Mouse (Mus musculus) embryonic facial prominence, embryonic 11.5 days (tissue): ENCODE data around the gene Sp100. TPM values are rescaled to one million over a fixed set of nuclear protein-coding genes. Genes with fewer than 3 reads are reported as not detected.

Experiments
- ATAC-seq: fragments of 200-750 bp; cut with Nextera tagmentation; replicated peaks from 2 replicates; pipeline ENCODE4 v1.8.0; 2017; ENCODE audit warnings: low read depth; ENCODE audit not compliant: insufficient number of reproducible peaks, low FRiP score, low TSS enrichment
- DNase-seq: peaks from one replicate; pipeline ENCODE4 v3.0.0-alpha.2; 2015; ENCODE audit warnings: low spot score
- H3K27ac ChIP-seq: fragments of 300-500 bp; sonication (generic); replicated peaks from 2 replicates; pipeline ENCODE4 v1.5.1; 2014; ENCODE audit warnings: mild to moderate bottlenecking, low read depth, low read length, control low read depth
- H3K27me3 ChIP-seq: fragments of 300-500 bp; sonication (generic); 2 replicates; pipeline ENCODE4 v1.6.1; 2014; ENCODE audit warnings: mild to moderate bottlenecking, low read length, moderate library complexity, mixed read lengths; ENCODE audit not compliant: control insufficient read depth, insufficient read depth
- H3K36me3 ChIP-seq: fragments of 300-500 bp; sonication (generic); replicated peaks from 2 replicates; pipeline ENCODE4 v1.6.1; 2014; ENCODE audit warnings: low read depth, mild to moderate bottlenecking, low read length, moderate library complexity, mixed read lengths; ENCODE audit not compliant: control insufficient read depth, insufficient read depth
- H3K4me1 ChIP-seq: fragments of 300-500 bp; sonication (generic); 2 replicates; pipeline ENCODE4 v1.6.1; 2014; ENCODE audit warnings: low read length, mixed read lengths; ENCODE audit not compliant: control insufficient read depth, insufficient read depth
- H3K4me2 ChIP-seq: fragments of 300-500 bp; sonication (generic); 2 replicates; pipeline ENCODE4 v1.6.1; 2014; ENCODE audit warnings: low read depth, mild to moderate bottlenecking, control low read depth, low read length, moderate library complexity
- H3K4me3 ChIP-seq: fragments of 300-500 bp; sonication (generic); 2 replicates; pipeline ENCODE4 v1.5.1; 2014; ENCODE audit warnings: low read depth, low read length, control low read depth
- H3K9ac ChIP-seq: fragments of 300-500 bp; sonication (generic); replicated peaks from 2 replicates; pipeline ENCODE4 v1.6.1; 2014; ENCODE audit warnings: mild to moderate bottlenecking, control low read depth, low read length
- H3K9me3 ChIP-seq: fragments of 300-500 bp; sonication (generic); replicated peaks from 2 replicates; pipeline ENCODE4 v1.6.1; 2016; ENCODE audit warnings: mild to moderate bottlenecking, low read length, inconsistent platforms, mixed read lengths; ENCODE audit not compliant: control insufficient read depth
- WGBS: fragments of 180-500 bp; shearing (Covaris S2); extraction: QIAGEN DNeasy Blood & Tissue Kit; methylation state at CpG from one replicate; pipeline ENCODE4 v1.1.7; 2014; 5-methylcytosine and 5-hydroxymethylcytosine counted together
- polyA plus RNA-seq: library from polyadenylated mRNA; unstranded; fragments of >200 nt; fragmentation: Nextera tagmentation; extraction: Ambion mirVana; gene quantifications from 2 replicates; pipeline ENCODE4 v1.2.1, GENCODE M21; 2014

The Sp100 gene
- polyA plus RNA-seq, 1 experiment from 2014 or later = 0.25 TPM

DNA sequence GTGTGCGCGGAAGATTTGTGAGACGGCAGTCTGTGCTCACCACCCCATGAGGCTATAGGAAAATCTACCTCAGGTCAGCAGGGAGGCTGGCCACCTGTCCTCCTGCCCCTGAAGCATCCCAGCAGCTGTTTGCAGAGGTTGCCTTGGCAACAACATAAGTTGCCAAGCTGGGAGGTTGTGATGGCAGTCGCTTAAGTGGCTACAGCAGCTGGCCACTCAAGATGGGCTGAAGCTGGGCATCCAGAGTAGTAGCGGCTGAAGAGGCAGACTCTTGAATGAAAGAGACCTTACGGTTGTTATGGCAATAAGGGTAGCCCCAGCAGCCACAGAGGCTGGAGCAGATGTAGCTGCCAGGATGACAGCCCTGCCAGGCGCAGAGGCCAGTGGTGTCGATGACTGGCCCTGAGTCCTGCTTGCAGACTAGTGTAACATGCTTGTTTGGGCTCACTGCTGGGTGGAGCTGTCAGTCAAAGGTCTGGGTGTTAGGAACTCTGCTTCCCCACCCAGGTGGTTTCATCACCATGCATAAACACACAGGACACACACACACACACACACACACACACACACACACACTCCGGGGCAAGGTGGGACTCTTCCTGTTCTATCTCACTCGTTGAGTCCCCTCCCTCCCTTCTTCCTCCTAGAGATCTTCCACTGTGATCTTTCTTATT lies 70.6 kb downstream of the Sp100 start:
- ATAC-seq (no peak), DNase-seq (peak; percentile 15)
- Histone ChIP-seq H3K9ac (no peak overlapping the region), H3K4me1 (no peaks in the 10 kb centered on the region), H3K4me2 (no peak overlapping the region), H3K27ac (no peak overlapping the region), H3K4me3 (no peak overlapping the region), H3K36me3 (no peaks in the 10 kb centered on the region), H3K9me3 (no peaks in the 10 kb centered on the region), H3K27me3 (no peaks in the 10 kb centered on the region)
- 73% methylated on average over 10 of the region's 10 CpGs for WGBS

DNA sequence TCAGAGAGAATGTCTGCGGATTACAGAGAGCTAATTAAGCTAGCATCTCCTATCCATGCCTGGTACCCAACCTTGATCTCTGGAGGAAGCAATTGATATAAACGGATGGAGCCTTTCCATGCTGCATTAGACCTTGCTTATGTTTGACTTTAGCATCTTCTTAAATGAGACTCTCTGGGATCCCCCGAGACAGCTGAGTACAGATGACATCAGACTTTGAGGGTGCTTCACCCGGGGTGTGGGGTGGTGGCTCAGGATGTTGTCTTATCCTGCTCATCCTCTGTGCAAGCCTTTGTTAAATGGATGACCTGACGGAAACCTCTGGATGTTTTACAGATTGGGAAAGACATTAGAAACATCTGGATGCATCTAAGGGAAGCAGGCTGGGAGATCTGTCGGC lies 80.7 kb downstream of the Sp100 start:
- Histone ChIP-seq H3K27me3 (no peaks in the 10 kb centered on the region), H3K4me1 (no peaks in the 10 kb centered on the region), H3K9ac (no peak overlapping the region), H3K9me3 (no peaks in the 10 kb centered on the region), H3K36me3 (no peaks in the 10 kb centered on the region), H3K4me2 (no peak overlapping the region), H3K27ac (no peak overlapping the region), H3K4me3 (no peak overlapping the region)
- 74% methylated on average over 6 of the region's 6 CpGs for WGBS
- DNase-seq (no peak), ATAC-seq (no peak)

DNA sequence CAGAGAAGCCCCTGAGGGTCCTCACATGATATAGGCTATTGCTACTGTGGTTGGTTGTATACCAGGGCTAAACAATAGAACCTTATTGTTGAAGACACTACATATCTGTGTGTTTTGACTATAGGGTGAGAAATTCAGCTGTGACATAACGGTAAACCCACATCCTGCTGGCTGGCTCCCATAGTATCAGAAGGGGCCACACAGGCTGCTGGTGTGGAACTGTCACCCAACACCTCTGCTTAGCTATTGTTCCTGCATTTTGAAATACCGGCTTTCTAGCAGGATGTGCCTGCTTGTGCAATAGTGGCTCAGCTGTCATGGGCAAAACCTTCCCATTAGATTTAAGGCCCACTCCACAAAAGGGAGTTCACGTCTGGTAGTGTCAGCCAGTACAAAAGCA lies 82.8 kb downstream of the Sp100 start:
- no peak for DNase-seq
- Histone ChIP-seq H3K27ac (no peak overlapping the region), H3K4me3 (no peak overlapping the region), H3K36me3 (no peaks in the 10 kb centered on the region), H3K9ac (no peak overlapping the region), H3K4me2 (no peak overlapping the region), H3K27me3 (no peaks in the 10 kb centered on the region), H3K4me1 (no peaks in the 10 kb centered on the region), H3K9me3 (no peaks in the 10 kb centered on the region)
- ATAC-seq = no peak
- 85% methylated on average over 3 of the region's 3 CpGs for WGBS

DNA sequence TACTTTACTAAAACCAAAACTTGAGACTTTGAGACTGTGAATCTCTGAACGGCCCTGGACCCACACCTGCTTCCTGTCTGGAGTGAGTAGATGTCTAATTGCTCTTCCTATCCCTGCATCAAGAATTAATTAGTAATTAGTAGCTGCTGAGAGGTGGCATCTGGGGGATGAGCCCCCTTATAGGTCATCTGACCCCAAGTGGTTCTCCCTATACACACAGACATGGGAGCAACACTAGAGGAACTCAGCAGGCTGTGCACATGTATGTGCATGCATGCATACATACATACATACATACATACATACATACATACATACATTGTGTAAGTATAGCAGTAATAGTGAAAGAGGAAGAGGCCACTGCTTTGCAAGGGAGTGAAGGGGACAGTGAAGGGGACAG lies 84.7 kb downstream of the Sp100 start:
- H3K4me3 ChIP-seq = no peak overlapping the region
- no peak overlapping the region for H3K9ac ChIP-seq
- no peaks in the 10 kb centered on the region for H3K36me3 ChIP-seq
- DNase-seq = no peak
- no peak overlapping the region for H3K4me2 ChIP-seq
- H3K9me3 ChIP-seq = no peaks in the 10 kb centered on the region
- no peak overlapping the region for H3K27ac ChIP-seq
- ATAC-seq = no peak
- H3K4me1 ChIP-seq = no peaks in the 10 kb centered on the region
- WGBS = 55% methylated on average over 1 of the region's 1 CpGs
- no peaks in the 10 kb centered on the region for H3K27me3 ChIP-seq

DNA sequence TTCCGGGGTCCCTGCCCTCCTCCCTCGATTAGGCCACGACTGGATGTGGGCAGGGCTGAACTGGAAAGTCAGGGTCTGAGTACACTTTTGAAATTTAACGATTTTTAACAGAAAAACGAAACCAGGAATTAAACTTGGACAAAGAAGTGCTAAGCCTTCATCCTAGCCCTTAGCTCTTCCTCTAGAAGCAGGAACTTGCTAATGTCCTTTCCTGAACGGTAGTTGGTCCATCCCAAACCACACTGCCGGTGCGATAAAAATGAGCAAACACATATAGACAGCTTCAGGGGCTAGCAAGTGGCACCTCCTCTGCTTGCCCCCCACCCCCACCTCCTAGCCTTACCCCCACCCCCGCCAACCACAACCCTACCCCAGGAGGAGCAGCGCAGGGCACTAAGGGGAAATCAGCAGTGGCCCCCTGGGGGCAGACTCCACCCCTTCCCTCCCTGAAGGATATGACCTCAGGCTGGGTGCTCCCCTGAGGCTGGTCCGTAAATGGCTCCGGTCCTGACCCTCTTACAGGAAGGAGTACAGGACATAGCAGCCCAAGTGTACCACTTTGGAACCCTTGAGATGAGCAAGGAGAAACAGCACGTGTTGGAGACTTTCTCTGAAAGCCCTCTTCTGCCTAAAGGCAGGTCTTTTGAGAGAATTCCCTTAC lies 85.8 kb downstream of the Sp100 start:
- 79% methylated on average over 12 of the region's 13 CpGs for WGBS
- Histone ChIP-seq H3K4me2 (no peak overlapping the region), H3K4me1 (no peaks in the 10 kb centered on the region), H3K27me3 (no peaks in the 10 kb centered on the region), H3K36me3 (no peaks in the 10 kb centered on the region), H3K27ac (no peak overlapping the region), H3K9ac (no peak overlapping the region), H3K4me3 (no peak overlapping the region), H3K9me3 (no peaks in the 10 kb centered on the region)
- no peak for DNase-seq
- no peak for ATAC-seq

DNA sequence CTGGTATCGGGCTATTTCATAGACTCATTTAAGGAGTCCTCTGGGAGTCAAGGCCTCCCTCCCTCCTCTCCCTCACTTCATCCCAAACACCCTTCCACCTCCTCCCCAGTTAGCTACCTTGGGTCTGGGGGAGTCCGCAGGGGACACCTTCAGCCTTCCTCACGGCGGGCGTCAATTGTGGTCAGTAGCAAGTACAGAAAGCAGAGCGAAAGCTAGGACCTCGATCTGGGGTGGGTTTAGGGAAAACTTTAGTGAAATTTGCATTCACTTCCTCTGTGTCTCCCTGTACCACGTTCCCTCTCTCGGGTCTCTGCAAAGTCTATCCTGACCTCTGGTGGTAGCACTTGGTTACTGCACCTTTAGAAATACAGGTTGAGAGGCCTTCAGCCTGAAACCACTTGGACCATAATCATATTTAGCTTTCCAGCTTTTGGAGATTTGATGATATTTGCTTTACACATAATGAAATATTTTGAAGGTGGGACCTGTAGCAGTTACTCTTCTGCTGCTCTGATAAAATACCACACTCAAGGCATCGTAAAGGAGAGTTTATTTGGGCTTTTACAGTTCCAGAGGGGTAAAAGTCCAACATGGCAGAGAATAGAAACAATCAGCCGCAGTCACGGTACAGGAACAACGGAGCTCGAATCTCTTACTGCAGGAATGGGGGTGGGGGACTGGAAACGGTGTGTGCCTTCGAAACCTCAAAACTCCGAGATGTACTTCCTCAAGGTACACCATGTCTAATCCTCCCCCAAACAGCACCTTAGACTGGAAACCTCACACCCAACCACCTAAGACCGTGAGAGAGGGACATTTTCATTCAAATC lies 86.8 kb downstream of the Sp100 start:
- Histone ChIP-seq H3K36me3 (no peaks in the 10 kb centered on the region), H3K4me3 (no peak overlapping the region), H3K9me3 (no peaks in the 10 kb centered on the region), H3K27ac (no peak overlapping the region), H3K4me2 (peak overlapping the region; percentile 34), H3K4me1 (no peaks in the 10 kb centered on the region), H3K9ac (0 out of 2 replicates have a peak overlapping the region, but pooled peaks have one; percentile 45), H3K27me3 (no peaks in the 10 kb centered on the region)
- ATAC-seq (no peak), DNase-seq (peak; percentile 84)
- 40% methylated on average over 18 of the region's 18 CpGs for WGBS

DNA sequence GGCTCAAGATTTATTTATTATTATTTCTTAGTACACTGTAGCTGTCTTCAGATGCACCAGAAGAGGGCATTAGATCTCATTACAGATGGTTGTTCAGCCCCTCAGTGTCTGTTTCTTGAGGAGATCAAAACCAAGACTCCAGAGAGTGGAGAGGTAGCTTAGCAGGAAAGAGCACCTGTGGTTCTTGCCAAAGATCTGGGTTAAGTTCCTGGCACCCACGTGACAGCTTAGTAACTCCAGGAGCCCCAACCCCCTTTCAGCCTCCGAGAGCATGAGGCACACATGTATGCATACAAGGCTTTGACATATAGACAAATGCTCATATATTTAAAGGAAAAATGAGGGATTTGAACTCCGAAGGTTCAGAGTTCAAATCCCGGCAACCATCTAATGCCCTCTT lies 89.2 kb downstream of the Sp100 start:
- Histone ChIP-seq H3K4me2 (no peak overlapping the region), H3K9me3 (no peaks in the 10 kb centered on the region)
- WGBS = 92% methylated on average over 4 of the region's 4 CpGs

DNA sequence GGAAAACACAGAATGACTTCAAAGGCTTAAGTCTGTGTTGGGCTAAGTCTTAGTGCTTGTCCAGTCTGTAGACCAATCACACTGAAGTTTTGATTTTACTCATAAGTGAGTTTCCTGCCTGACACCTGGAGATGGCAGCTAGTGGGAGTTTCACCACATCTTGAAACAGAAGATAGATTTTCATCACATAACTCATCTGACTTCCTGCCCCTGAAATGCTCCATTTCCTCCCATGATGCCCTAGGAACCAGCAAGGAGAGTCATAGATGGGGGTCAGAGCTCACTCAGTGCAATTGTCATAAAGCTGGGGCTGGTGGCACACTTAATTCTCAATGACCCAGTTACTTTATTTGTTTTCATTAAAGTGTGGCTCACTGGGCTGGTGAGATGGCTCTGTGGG lies 90.0 kb downstream of the Sp100 start:
- no peak for DNase-seq
- H3K4me3 ChIP-seq = no peak overlapping the region
- no peak for ATAC-seq
- no peaks in the 10 kb centered on the region for H3K4me1 ChIP-seq
- no peaks in the 10 kb centered on the region for H3K36me3 ChIP-seq
- H3K27me3 ChIP-seq = no peaks in the 10 kb centered on the region
- no peak overlapping the region for H3K9ac ChIP-seq
- H3K27ac ChIP-seq = no peak overlapping the region
- no peaks in the 10 kb centered on the region for H3K9me3 ChIP-seq
- H3K4me2 ChIP-seq = no peak overlapping the region

More for the DNA sequence above, 89.2 kb downstream of the Sp100 start:
- no peaks in the 10 kb centered on the region for H3K27me3 ChIP-seq
- no peak overlapping the region for H3K4me3 ChIP-seq
- DNase-seq (no peak), ATAC-seq (no peak)
- H3K36me3 ChIP-seq = no peaks in the 10 kb centered on the region
- H3K4me1 ChIP-seq = no peaks in the 10 kb centered on the region
- no peak overlapping the region for H3K27ac ChIP-seq
- no peak overlapping the region for H3K9ac ChIP-seq
